Mouse (Mus musculus): ENCODE measurements around the gene Ssr1.

- TF ChIP-seq POLR2A (IDR thresholded peaks at IDR 0.05; ENCODE audit: insufficient read depth, low read depth, low read length) (no peak), CTCF (IDR thresholded peaks at IDR 0.05; ENCODE audit: insufficient read depth, low read depth, low read length) (no peak)
Measured at GRCm38 (mm10) chr13:37974731-37975130, 19.3 kb downstream of the Ssr1 start.

All from olfactory bulb, adult 2 months (tissue).